Mouse (Mus musculus): ENCODE measurements around the gene Hkdc1. TPM values are rescaled to one million over a fixed set of nuclear protein-coding genes. Genes with fewer than 3 reads are reported as not detected.
A peak's percentile ranks its signal among the peaks of the same experiment; 100 is the strongest.

Hkdc1 gene
- polyA plus RNA-seq, 1 experiment from 2014 or later: 0.15 TPM

DNA sequence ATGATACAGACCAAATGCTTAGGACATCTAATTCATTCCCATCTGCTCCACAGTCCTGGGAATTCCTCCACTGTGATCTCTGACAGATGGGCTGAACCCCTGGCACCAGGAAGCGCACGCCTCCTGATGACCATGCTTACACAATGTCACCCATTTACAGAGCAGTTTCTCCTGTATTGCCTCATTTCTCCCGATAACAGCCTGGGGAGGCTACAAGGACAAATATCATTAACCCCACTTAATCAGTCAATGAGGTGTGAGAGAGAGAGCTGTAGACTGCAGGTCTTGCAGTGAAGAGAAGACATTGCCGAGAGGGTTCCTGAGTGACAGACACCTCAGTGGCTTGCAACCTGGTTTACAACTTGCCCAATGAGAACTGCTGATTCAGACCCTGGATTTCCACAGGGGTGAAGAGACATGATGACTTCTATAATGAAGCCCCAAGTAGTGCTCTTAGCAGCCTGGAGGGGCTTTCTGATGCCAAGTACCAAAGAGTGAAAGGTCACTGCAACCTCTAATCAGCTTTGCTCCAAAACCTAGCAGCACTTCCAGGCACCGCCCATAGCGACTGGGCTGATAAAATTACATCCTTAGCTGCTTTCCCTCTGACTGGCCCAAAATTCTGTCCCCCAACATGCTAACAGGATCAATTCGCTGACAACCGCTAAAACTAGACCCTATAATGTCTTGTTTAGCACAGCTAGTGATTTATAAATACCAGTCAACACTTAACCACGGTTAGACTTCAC is 78.1 kb downstream of the Hkdc1 start:
- 88% methylated on average over 9 of the region's 9 CpGs for WGBS
- Histone ChIP-seq H3K27ac (ENCODE audit: low read depth, low read length) (no peak overlapping the region), H3K36me3 (ENCODE audit: control insufficient read depth, insufficient read depth, low read length) (no peaks in the 10 kb centered on the region), H3K9me3 (replicated peaks; ENCODE audit: control insufficient read depth, low read length) (no peaks in the 10 kb centered on the region), H3K4me3 (ENCODE audit: low read depth, low read length) (no peak overlapping the region), H3K4me2 (ENCODE audit: low read length) (no peak overlapping the region), H3K9ac (ENCODE audit: low read length) (no peak overlapping the region), H3K4me1 (ENCODE audit: control insufficient read depth, insufficient read depth, low read length) (peaks cover 7% of the 10 kb centered on the region), H3K27me3 (replicated peaks; ENCODE audit: control insufficient read depth, insufficient read depth, low read length) (no peaks in the 10 kb centered on the region)
- DNase-seq (ENCODE audit: low spot score) (no peak), ATAC-seq (no peak)

DNA sequence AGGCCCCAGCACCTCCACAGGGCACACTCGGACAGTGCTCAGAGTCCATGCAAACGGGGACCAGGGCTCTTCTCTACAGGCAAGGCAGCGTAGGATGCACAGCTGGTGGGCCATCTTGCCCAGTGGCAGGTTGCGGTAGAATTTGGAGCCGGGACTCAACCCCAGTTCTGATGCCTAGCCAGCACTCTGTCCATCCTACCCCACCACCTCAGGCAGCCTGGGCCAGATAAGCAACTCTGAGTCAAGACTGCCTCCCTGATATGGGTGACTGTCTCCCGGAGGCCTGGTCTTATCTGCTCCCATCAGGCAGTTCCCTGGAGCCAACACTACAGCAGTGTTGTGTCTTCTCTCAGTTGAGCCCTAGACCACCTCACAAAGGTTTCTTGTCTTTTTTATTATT is 79.8 kb downstream of the Hkdc1 start:
- Histone ChIP-seq H3K36me3 (ENCODE audit: control insufficient read depth, insufficient read depth, low read length) (no peaks in the 10 kb centered on the region), H3K9ac (ENCODE audit: low read length) (no peak overlapping the region), H3K4me1 (ENCODE audit: control insufficient read depth, insufficient read depth, low read length) (peaks cover 8% of the 10 kb centered on the region), H3K9me3 (replicated peaks; ENCODE audit: control insufficient read depth, low read length) (no peaks in the 10 kb centered on the region), H3K27me3 (replicated peaks; ENCODE audit: control insufficient read depth, insufficient read depth, low read length) (no peaks in the 10 kb centered on the region), H3K27ac (ENCODE audit: low read depth, low read length) (no peak overlapping the region), H3K4me2 (ENCODE audit: low read length) (no peak overlapping the region), H3K4me3 (ENCODE audit: low read depth, low read length) (no peak overlapping the region)
- DNase-seq (ENCODE audit: low spot score): no peak
- 86% methylated on average over 6 of the region's 6 CpGs for WGBS
- ATAC-seq: no peak

DNA sequence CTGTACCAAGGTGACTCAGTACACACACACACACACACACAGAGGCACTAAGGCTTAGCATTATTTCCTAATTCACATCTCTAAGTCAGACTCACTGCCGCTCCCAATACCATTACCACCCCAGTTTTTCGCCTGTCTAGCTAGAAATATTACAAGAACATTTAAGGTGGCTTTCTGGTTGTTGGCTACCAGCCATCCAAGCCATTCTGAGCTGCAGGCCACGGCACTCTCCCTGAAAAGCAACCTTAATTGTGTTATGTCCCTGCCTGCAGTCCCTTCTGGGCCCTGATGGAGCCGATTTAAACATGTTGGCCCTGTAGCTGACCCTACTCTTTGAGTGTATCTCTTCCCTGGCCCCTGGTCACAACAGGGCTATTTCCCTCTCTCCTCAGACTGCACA is 80.3 kb downstream of the Hkdc1 start:
- no peak overlapping the region for H3K4me3 ChIP-seq (ENCODE audit: low read depth, low read length)
- WGBS: 85% methylated on average over 4 of the region's 4 CpGs
- H3K4me2 ChIP-seq (ENCODE audit: low read length): no peak overlapping the region
- H3K27ac ChIP-seq (ENCODE audit: low read depth, low read length): no peak overlapping the region
- no peaks in the 10 kb centered on the region for H3K36me3 ChIP-seq (ENCODE audit: control insufficient read depth, insufficient read depth, low read length)
- H3K9me3 ChIP-seq (replicated peaks; ENCODE audit: control insufficient read depth, low read length): no peaks in the 10 kb centered on the region
- H3K9ac ChIP-seq (ENCODE audit: low read length): no peak overlapping the region
- no peaks in the 10 kb centered on the region for H3K27me3 ChIP-seq (replicated peaks; ENCODE audit: control insufficient read depth, insufficient read depth, low read length)
- ATAC-seq (no peak), DNase-seq (ENCODE audit: low spot score) (no peak)
- peaks cover 8% of the 10 kb centered on the region for H3K4me1 ChIP-seq (ENCODE audit: control insufficient read depth, insufficient read depth, low read length)

DNA sequence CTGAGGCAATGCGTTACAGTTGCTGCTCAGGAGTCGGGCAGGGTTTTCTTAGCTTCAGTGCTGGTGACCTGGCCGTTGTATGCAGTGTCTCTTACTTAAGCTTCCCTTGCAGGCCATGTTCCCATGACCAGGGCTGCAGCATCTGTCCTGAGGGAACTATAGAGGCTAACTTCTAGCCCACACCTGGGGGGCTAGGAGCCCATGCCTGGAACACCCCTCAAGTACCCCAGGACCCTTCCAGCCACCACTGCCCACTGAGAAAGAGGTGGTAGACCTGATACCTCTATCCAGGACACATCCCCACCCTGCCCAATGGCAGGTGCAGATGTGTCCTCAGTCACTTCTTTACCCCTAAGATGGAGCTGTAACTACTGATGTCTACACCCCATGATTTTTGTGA is 81.3 kb downstream of the Hkdc1 start:
- H3K4me2 ChIP-seq (ENCODE audit: low read length): peak overlapping the region; percentile 86
- H3K27me3 ChIP-seq (replicated peaks; ENCODE audit: control insufficient read depth, insufficient read depth, low read length): no peaks in the 10 kb centered on the region
- H3K9me3 ChIP-seq (replicated peaks; ENCODE audit: control insufficient read depth, low read length): no peaks in the 10 kb centered on the region
- 0 out of 2 replicates have a peak overlapping the region, but pooled peaks have one; percentile 74 for H3K27ac ChIP-seq (ENCODE audit: low read depth, low read length)
- no peaks in the 10 kb centered on the region for H3K36me3 ChIP-seq (ENCODE audit: control insufficient read depth, insufficient read depth, low read length)
- WGBS: 26% methylated on average over 3 of the region's 3 CpGs
- peak overlapping the region; percentile 79 for H3K9ac ChIP-seq (ENCODE audit: low read length)
- H3K4me1 ChIP-seq (ENCODE audit: control insufficient read depth, insufficient read depth, low read length): peaks cover 8% of the 10 kb centered on the region
- DNase-seq (ENCODE audit: low spot score) (no peak), ATAC-seq (no peak)
- H3K4me3 ChIP-seq (ENCODE audit: low read depth, low read length): peak overlapping the region; percentile 64

DNA sequence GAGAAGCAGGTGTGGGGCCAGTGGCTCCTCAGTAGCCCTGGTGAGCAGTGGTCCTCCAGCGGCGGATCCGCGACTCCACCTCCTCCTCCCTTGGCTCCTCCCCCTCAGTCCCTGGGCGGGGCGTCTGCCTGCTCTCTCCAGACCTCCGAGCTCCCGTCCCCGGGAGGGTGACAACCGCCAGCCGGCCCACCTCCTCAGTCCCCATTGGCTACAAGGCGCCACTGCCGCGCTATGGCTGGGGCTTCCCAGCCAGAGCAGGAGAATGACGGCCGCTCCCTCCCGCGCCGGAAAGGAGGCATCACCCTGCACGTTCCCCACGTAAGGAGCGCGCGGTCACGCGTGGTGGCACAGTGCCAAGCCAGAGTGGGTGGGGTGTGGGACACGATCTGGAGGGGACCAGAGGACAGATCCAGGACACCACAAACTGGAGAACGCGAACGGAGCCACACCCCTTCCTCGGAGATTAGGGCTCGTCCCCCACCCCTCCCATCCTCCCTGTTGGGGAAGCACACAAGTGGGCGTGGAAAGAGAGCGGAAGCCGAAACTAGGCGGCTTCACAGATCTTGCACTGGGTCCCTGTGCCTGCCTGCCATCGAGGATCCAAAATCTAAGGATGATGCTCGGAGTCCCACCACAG is 82.1 kb downstream of the Hkdc1 start:
- DNase-seq (ENCODE audit: low spot score) (peak; percentile 96), ATAC-seq (peak; percentile 98)
- Histone ChIP-seq H3K27ac (ENCODE audit: low read depth, low read length) (peak overlapping the region; percentile 74; the same call in 1 of the 2 replicates), H3K9me3 (replicated peaks; ENCODE audit: control insufficient read depth, low read length) (no peaks in the 10 kb centered on the region), H3K4me3 (ENCODE audit: low read depth, low read length) (peak overlapping the region; percentile 64), H3K36me3 (ENCODE audit: control insufficient read depth, insufficient read depth, low read length) (no peaks in the 10 kb centered on the region), H3K4me1 (ENCODE audit: control insufficient read depth, insufficient read depth, low read length) (peaks cover 11% of the 10 kb centered on the region), H3K4me2 (ENCODE audit: low read length) (peak overlapping the region; percentile 86), H3K27me3 (replicated peaks; ENCODE audit: control insufficient read depth, insufficient read depth, low read length) (no peaks in the 10 kb centered on the region), H3K9ac (ENCODE audit: low read length) (peak overlapping the region; percentile 79)
- 0% methylated on average over 38 of the region's 38 CpGs for WGBS

DNA sequence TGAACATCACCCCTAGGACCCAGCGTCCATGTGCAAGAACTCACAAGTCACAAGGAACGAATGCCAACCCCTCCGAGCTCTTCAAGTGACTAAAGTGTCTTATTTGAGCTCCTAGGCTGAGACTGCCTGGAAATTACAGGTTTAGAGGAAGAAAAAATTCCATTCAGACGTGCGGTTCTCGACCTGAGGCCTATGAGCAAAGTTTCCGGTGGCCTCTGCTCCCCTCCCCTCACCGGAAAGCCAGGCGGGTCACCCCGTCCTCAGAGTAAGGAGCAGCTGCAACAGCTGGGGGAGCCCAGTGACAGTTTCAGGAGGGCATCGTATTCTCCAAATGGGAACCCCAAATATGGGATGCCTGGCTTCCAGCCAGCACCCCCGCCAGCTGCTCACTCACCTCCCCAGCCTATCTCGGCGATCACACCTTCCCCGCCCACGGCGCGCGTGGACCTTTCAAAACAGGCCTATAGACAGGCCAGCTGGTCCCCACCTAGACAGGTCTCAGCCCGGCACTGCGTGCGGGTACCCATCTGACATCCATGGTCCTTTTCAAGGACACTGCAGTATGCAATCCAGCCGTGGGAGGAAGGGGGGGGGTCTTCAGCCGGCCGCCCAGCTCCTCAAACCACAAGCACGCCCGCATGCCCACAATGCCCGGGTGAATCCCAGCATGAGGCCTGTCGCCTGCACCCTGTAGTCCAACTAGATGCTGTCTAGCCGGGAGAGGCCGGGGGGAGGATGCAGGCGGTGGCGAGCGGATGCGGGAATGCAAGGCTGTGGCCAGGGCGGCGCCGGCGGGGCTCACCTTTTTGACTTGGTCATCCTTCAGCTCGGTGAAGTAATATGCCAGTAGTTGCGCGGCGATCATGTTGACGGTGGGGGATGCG is 82.8 kb downstream of the Hkdc1 start:
- Histone ChIP-seq H3K9ac (ENCODE audit: low read length) (peak overlapping the region; percentile 79), H3K4me3 (ENCODE audit: low read depth, low read length) (peak overlapping the region; percentile 64), H3K4me1 (ENCODE audit: control insufficient read depth, insufficient read depth, low read length) (peaks cover 14% of the 10 kb centered on the region), H3K4me2 (ENCODE audit: low read length) (peak overlapping the region; percentile 86), H3K27me3 (replicated peaks; ENCODE audit: control insufficient read depth, insufficient read depth, low read length) (no peaks in the 10 kb centered on the region), H3K27ac (ENCODE audit: low read depth, low read length) (peak overlapping the region; percentile 74; the same call in 1 of the 2 replicates), H3K36me3 (ENCODE audit: control insufficient read depth, insufficient read depth, low read length) (no peaks in the 10 kb centered on the region), H3K9me3 (replicated peaks; ENCODE audit: control insufficient read depth, low read length) (no peaks in the 10 kb centered on the region)
- peak; percentile 45 for DNase-seq (ENCODE audit: low spot score)
- peak; percentile 53 for ATAC-seq
- WGBS: 4% methylated on average over 45 of the region's 45 CpGs

DNA sequence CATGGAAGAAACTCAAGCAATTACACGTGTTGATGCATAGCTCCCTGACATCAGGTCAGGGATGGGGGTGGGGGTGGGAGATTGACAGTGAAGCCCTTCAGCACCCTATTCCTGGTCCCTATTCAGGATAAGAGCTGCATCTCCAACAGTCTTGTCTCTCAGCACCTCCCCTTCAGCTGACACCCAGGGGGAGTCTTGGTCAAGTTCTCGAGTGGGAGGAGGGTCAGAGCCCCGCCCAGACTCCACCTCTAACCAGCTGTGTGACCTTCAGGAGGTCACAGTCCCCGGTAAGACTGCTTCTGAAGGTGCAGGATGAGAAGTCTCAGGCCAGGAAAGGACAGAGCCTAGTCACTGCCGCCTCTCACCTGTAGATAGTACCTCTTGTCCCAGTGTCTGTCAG is 83.7 kb downstream of the Hkdc1 start:
- no peaks in the 10 kb centered on the region for H3K9me3 ChIP-seq (replicated peaks; ENCODE audit: control insufficient read depth, low read length)
- peak overlapping the region; percentile 64; the same call in 1 of the 2 replicates for H3K4me3 ChIP-seq (ENCODE audit: low read depth, low read length)
- H3K36me3 ChIP-seq (ENCODE audit: control insufficient read depth, insufficient read depth, low read length): no peaks in the 10 kb centered on the region
- DNase-seq (ENCODE audit: low spot score): no peak
- no peaks in the 10 kb centered on the region for H3K27me3 ChIP-seq (replicated peaks; ENCODE audit: control insufficient read depth, insufficient read depth, low read length)
- ATAC-seq: no peak
- H3K9ac ChIP-seq (ENCODE audit: low read length): no peak overlapping the region
- peak overlapping the region; percentile 86 for H3K4me2 ChIP-seq (ENCODE audit: low read length)
- no peak overlapping the region for H3K27ac ChIP-seq (ENCODE audit: low read depth, low read length)
- H3K4me1 ChIP-seq (ENCODE audit: control insufficient read depth, insufficient read depth, low read length): peaks cover 14% of the 10 kb centered on the region
- 35% methylated on average over 5 of the region's 5 CpGs for WGBS

DNA sequence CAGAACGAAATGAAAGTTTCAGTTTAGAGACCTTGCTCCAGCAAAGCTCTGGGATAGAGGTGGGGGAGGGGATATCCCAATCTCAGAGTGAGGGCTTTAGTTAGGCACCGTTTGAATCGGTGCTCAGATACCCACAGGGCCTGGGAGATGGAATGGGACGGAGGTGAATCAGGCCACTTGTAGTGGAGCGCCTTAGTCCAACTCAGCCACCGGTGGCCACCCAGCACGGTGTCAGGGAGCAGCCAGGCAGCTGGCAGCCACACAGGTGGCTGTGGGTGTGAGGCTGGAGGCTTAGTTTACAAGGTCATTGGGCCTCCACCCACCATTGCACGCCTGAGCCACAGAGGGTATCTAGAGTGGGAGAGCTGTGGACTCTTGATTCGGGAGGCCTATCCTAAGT is 84.1 kb downstream of the Hkdc1 start:
- 26% methylated on average over 9 of the region's 9 CpGs for WGBS
- Histone ChIP-seq H3K27me3 (replicated peaks; ENCODE audit: control insufficient read depth, insufficient read depth, low read length) (no peaks in the 10 kb centered on the region), H3K4me1 (ENCODE audit: control insufficient read depth, insufficient read depth, low read length) (peaks cover 14% of the 10 kb centered on the region), H3K9ac (ENCODE audit: low read length) (no peak overlapping the region), H3K36me3 (ENCODE audit: control insufficient read depth, insufficient read depth, low read length) (no peaks in the 10 kb centered on the region), H3K27ac (ENCODE audit: low read depth, low read length) (no peak overlapping the region), H3K9me3 (replicated peaks; ENCODE audit: control insufficient read depth, low read length) (no peaks in the 10 kb centered on the region), H3K4me2 (ENCODE audit: low read length) (no peak overlapping the region), H3K4me3 (ENCODE audit: low read depth, low read length) (no peak overlapping the region)
- no peak for ATAC-seq
- no peak for DNase-seq (ENCODE audit: low spot score)

Measured in forebrain, embryonic 14.5 days (tissue).